Mouse (Mus musculus): ENCODE data around the gene Shisa6.

Gene Shisa6

GRCm38 (mm10) chr11:66218469-66218868 is 307.3 kb downstream of the Shisa6 start:
- DNase-seq = no peak

DNA sequence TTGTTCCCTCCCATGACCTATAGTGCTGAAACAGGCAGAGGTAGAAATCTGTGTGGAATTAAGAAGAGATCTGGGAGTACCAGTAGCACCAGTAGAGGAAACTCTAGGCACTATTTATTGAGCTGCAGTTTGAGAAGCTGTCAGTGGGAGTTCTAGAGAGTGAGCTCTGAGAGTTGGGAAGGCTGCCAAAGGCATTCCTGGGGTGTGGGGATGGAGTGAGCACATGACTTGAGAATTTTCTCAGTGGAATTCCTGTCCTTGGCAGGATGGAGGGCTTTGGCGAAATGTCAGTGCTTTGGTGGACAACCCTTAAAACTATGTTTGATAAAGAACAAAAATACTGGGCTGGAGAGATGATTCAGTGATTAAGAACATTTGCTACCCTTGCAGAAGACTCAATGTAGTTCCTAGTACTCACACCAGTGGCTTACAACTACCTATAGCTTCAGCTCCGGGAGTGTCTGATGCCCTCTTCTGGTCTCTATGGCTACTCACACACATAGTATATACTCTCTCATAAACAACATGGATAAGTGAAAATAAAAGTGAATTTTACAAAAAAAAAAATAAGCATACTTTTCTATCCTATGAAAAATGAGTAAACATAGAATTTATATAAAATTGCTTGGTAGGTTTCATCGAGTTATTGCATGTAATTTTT is 337.0 kb downstream of the Shisa6 start:
- DNase-seq = peak; percentile 49

- DNase-seq = no peak
Measured at GRCm38 (mm10) chr11:66188146-66188545, 337.6 kb downstream of the Shisa6 start.

DNA sequence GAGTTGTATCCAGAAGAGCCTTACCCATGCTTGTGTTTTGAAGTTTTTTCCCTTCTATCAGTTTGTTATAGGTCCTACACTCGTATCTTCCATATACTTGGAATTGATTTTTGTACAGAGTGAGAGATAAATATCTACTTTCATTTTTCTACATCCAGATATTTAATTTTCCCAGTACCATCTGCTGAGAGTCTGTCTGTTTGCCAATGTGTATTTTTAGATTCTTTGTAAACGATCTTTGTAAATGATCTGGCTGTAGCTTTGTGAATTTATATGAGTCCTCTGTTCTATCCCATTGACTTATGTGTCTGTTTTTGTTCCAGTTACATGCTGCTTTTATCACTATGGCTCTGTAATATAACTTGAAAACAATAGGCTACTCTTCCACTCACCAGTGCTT is 348.0 kb downstream of the Shisa6 start:
- DNase-seq = no peak

DNA sequence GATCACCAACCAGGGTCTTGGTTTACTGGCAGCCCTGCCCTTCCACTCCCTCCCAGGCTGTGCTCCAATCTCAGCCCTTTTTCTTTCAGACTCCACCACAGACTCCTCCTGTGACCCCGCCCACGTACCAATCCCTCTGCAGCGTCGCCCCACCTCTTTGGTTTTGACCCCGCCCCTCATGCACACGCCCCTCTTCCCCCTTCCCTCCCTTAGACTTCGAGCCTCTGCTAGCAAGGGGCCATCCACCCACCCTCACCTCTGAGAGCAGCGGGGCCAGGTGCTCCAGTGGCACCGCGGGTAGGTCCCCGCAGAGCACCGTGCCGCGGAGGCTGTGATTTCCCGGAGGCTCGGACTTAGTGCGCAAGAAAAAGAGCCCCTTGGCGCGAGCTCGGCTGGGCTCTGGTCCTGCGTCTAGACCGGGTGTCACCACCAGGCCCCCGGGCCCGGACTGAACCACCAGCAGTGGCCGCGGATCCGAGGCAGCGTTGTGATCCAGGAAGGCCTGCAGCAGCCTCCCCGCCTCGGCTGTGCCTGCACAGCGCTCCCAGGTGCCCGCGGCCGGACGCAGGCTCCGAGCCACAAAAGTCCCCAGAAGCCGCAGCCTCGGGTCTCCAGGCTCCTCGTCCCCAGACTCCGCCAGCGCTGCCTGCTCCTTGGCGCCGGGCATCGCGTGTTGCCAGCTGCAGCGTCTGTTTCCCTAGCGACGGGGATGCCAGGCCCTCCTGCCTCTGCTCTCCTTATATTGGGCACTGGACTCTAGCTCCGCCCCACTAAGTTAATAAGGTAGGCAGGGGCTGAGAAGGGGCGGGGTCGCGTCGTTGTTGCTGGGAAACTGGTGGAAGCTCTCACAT is 357.7 kb downstream of the Shisa6 start, which contains the start of gene Dnah9:
Dnah9 (minus strand) TSS at position 751 of the 851 bp plus-strand sequence.
- peak; percentile 74 for DNase-seq

- DNase-seq = no peak
Measured at GRCm38 (mm10) chr11:66164022-66164421, 361.7 kb downstream of the Shisa6 start.
